Mouse (Mus musculus) megakaryocyte progenitor cell, adult 5-6 weeks (primary cell): ENCODE data around the gene Gm21836. TPM values are rescaled to one million over a fixed set of nuclear protein-coding genes. Genes with fewer than 3 reads are reported as not detected.
"Not testable (repeated sequence)": the region's sequence is repeated elsewhere in the genome, so short reads cannot be mapped to it uniquely, and the experiment has no call there.

ENCODE experiments used
- ATAC-seq: replicated peaks from 2 replicates; pipeline ENCODE4 v1.8.0; 2016; ENCODE audit warnings: mild to moderate bottlenecking, moderate TSS enrichment, inconsistent platforms; ENCODE audit not compliant: poor library complexity
- total RNA-seq, 2 experiments: library from RNA; stranded (forward) in 1 of 2; stranded (reverse) in 1 of 2; fragments of 157-497, 149-512 nt in 1 of 2; fragments of 200-1000 nt in 1 of 2; gene quantifications; 2 replicates each; pipeline versions ENCODE4 v1.2.3 to v1.2.4; 2015 to 2017

The Gm21836 gene
- total RNA-seq (2015) (not detected in 2 replicates), total RNA-seq (2017) (not detected in 2 replicates)

- not testable (repeated sequence) for ATAC-seq
Measured at GRCm38 (mm10) chr9:124493693-124494092, at the start of gene Gm21836. Gene Gm21836 (minus strand): TSS chr9:124493793.

- not testable (repeated sequence) for ATAC-seq
Measured at GRCm38 (mm10) chr9:124480361-124480980, 13.1 kb downstream of the Gm21836 start.

GRCm38 (mm10) chr9:124478081-124478480 is 15.5 kb downstream of the Gm21836 start:
- no peak for ATAC-seq

GRCm38 (mm10) chr9:124476096-124476902 is 17.3 kb downstream of the Gm21836 start, which contains the start of gene Ppp2r3d:
Gene Ppp2r3d (minus strand): TSS chr9:124476898.
- ATAC-seq: peak; percentile 44; the same call in 1 of the 2 replicates

- ATAC-seq: no peak
Measured at GRCm38 (mm10) chr9:124475689-124476088, 17.9 kb downstream of the Gm21836 start.

- peak; percentile 94 for ATAC-seq
Measured at GRCm38 (mm10) chr9:124456572-124456971, 37.0 kb downstream of the Gm21836 start.

Other genes with a start within 250 kb of the Gm21836 start
- 12.7 and 14.2 TPM in 2 replicates for gene 2010315B03Rik, start 181.1 kb downstream of the Gm21836 start, total RNA-seq (2015)
- 12.0 and 16.8 TPM in 2 replicates for gene 2010315B03Rik, start 181.1 kb downstream of the Gm21836 start, total RNA-seq (2017)
- 21.9 and 26.2 TPM in 2 replicates for gene Ppp2r3d, start 16.9 kb downstream of the Gm21836 start, total RNA-seq (2015)
- gene Ppp2r3d, start 16.9 kb downstream of the Gm21836 start, total RNA-seq (2017): 11.1 and 18.2 TPM in 2 replicates